Mouse (Mus musculus) thymus, postnatal 0 days (tissue): ENCODE measurements around the gene Zkscan17. TPM values are rescaled to one million over a fixed set of nuclear protein-coding genes. Genes with fewer than 3 reads are reported as not detected.
"Not testable (repeated sequence)": the region's sequence is repeated elsewhere in the genome, so short reads cannot be mapped to it uniquely, and the experiment has no call there.

Experiments
- DNase-seq: peaks from one replicate; pipeline ENCODE4 v3.0.0-alpha.2; 2015; ENCODE audit warnings: low spot score
- polyA plus RNA-seq: library from polyadenylated mRNA; unstranded; fragments of >200 nt; fragmentation: Nextera tagmentation; extraction: Ambion mirVana; gene quantifications from 2 replicates; pipeline ENCODE4 v1.2.1, GENCODE M21; 2015

Gene Zkscan17
- polyA plus RNA-seq = 14.9 and 15.0 TPM in 2 replicates

- DNase-seq = no peak
Observed at GRCm38 (mm10) chr11:59526472-59527080, at the start of gene Zkscan17. Gene Zkscan17 (minus strand): TSS chr11:59526751.

- not testable (repeated sequence) for DNase-seq
Observed at GRCm38 (mm10) chr11:59576135-59576534, 49.6 kb upstream of the Zkscan17 start, which contains the start of gene Olfr222. Gene Olfr222 (minus strand): TSS chr11:59576235.

GRCm38 (mm10) chr11:59575726-59576125, 49.2 kb upstream of the Zkscan17 start:
- no peak for DNase-seq

- peak; percentile 27 for DNase-seq
Observed at GRCm38 (mm10) chr11:59569306-59569705, 42.8 kb upstream of the Zkscan17 start.

DNA sequence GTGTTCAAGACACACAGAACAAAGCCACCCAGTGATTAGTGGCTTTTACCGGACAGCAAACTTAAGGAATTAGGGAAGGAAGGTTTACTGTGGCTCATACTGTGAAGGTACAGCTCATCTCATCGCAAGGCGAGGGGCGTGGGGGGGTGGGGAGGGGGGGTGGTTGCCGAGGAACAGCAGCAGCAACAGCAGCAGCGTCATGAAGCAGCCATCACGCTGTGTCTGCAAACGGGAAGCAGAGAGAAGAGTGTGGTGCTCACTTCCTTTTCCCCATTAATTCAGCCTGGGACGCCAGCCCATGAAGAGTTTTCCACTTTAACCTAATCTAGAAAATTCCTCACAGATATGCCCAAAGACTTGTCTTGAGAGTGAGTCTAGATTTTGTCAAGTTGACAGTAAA, 36.3 kb upstream of the Zkscan17 start:
- no peak for DNase-seq

- DNase-seq = no peak
Observed at GRCm38 (mm10) chr11:59562336-59562735, 35.8 kb upstream of the Zkscan17 start.

DNA sequence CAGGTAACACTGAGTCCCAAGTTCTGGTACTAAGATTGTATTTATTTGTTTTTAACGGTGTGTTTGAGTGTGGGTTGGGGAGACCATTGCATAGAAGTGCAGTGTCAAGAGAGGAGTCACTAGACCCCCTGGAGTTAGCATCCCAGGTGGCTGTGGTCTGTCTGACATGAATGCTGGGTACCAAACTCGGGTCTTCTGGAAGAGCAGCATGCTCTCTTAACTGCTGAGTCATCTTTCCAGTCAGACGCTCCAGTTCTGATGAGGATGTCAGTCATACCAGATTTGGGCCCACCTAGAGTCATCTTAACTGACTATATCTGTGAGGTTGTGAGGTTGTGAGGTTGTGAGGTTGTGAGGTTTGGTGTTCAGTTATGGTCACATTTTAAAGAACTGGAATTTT, 34.4 kb upstream of the Zkscan17 start:
- DNase-seq = no peak

DNA sequence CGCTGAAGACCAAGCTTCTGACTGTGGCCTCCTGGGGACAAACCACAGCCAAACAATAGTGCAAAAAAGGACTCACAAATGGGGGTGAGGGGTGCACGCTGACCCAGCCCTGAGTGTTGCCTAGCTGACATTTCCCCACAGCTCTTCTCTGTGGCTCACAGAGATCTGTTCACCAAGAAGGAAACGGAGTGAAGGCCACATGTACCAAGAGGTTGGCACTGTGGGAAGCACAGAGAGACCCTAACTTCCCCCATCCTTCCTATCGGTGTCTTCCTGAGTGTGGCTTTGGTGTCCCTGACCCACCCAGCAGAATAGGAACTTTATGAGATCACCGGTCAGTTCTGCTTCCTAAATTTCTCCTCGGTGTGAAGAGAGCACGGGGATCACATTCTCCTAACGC, 28.0 kb upstream of the Zkscan17 start:
- no peak for DNase-seq

DNA sequence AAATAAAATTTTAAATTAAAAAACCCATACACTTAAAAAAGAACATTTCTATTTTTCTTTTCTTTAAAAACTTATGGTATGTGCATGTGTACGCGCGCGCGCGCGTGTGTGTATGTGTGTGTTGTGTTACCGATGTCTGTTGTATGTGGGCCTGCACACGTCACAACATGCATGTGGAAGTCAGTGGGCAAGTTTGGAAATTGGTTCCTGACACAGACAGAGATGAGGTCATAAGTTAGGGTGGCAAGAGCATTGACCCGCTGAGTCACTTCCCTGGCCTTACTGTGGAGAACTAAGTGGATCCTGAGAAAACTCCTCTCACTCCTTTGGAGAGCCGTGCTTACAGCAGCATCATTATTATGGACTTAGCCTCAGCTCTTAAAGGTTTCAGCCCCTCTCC, 27.6 kb upstream of the Zkscan17 start:
- no peak for DNase-seq

GRCm38 (mm10) chr11:59544005-59544404, 17.5 kb upstream of the Zkscan17 start:
- DNase-seq = no peak

- no peak for DNase-seq
Observed at GRCm38 (mm10) chr11:59543376-59543775, 16.8 kb upstream of the Zkscan17 start.

DNA sequence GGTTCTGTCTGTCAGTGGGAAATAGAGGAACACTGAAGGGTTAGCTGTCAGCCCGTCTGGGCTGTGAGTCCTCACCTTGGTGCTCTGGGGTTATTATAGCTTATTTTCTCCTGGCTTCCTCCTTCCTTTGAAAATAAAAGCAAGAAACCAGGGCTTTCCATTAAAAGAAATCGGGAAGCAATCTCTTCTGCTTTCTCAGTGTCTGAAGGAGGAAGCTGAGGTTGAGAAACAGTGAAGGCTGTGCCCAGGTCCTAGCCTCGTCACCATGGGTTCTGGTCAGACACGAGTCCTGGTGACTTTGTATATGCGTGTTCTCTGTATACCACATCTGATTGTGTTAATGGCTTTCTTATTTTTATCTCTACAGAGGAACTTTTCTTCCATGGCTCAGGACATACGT, 15.9 kb upstream of the Zkscan17 start:
- DNase-seq = no peak

DNA sequence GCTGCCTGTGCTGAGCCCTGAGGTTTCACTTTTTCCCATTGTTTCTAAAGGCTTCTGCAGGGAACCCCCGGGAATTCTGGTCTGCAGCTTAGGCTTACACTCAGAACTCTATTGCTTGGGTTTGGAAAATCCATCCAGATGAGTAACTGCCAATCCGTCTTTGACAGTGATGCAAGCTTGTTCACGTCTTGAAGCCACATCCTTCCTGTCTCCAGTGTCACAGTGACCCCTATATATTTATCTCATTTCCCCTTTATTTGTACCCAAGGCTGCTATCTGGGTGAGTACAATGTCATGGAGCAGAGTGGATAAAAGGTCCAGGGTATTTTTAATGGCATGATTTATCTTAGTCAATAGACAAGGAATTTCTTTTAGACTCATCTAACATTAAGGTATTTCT, 14.8 kb upstream of the Zkscan17 start, which contains the start of gene Nlrp3:
Gene Nlrp3 (plus strand): TSS at position 245 of the 400 bp plus-strand sequence.
- DNase-seq = no peak

GRCm38 (mm10) chr11:59540123-59540522, 13.6 kb upstream of the Zkscan17 start:
- no peak for DNase-seq

DNA sequence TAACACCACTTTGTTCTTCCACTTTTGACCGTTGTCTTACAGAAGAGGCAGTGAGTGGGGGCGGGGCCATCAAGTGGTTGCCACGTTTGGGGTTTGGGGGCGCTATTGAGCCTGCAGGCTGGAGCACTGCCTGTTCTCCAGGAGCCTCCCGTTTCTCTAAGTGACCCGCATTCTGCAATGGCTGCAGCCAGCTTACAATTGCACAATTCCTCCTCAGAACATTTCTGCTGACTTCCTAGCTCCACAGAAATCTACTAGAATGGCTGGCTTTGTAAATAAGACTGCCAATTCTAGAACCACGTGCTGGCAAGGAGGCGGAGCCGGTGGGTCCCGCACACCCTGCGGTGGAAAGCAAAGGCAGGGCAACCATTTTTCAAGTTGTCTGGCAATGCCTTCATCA, 11.8 kb upstream of the Zkscan17 start:
- DNase-seq = no peak

- DNase-seq = peak; percentile 29
Observed at GRCm38 (mm10) chr11:59537218-59538130, 10.9 kb upstream of the Zkscan17 start.

DNA sequence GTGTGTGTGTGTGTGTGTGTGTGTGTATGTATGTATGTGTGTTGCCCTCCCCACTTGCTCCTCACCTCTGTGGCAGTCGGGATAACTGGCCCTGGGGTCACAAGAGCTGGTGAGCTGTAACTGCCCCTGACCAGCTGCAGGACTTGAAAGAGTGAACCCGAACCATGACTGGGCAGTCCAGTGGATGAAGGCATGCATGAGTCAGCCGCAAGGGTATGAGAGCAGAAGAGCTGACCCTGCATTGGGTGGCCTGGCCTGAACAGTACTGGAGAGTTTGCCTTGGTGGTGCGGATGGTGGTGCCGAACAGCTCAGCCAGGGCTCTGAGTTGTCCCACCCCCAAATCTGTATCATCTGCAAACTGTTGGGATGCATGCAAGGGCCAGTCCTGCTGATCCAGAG, 5.0 kb upstream of the Zkscan17 start:
- no peak for DNase-seq

DNA sequence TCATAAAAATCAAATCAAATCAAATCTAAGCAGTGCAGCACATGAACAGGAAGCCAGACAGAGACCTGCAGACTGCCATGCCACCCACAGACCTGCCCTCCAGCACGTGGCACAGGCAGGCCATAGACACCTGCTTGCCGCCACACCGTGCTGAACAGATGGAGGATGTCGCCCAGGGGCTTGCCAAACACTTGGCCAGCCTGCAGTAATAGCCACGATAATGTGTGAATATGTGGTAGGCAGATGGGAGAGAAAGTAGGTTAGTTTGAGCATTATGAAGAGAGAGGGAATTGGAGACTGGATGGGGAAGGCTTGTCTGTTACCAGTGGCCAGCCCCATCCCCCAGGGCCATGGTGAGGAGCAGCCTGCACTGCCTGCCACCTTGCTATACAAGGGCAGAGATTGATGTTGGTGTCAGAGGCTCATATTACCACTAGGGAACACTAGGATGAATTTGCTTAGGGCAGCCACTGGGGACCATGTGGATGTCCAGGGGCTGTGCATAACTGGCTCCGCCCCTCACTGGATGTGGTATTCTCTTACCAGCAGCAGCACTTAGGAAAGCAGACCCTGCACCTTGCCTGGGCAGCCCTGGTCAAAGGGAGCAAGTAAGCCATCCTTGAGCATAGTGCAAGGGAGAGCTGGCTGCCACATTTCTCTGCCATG, 4.5 kb upstream of the Zkscan17 start:
- DNase-seq = no peak

DNA sequence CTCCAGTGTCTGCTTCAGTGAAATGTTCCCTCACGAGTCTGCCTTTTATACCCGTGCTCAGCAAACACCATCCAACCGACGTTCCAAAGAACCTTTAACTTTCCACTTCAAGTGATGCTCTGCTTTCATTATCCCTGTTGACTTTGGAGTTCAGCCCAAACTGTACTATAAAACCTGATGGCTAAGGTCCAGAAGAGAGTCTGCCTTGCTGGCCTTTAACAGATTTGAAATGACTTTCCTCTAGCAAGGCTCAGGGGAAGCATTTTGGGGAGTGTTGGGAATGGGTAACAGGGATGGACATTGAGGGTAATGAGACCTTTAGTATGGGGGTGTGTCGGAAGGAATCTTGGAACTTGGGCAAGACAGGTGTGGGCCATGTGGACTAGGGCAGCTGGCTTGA, 3.7 kb upstream of the Zkscan17 start:
- DNase-seq = no peak

DNA sequence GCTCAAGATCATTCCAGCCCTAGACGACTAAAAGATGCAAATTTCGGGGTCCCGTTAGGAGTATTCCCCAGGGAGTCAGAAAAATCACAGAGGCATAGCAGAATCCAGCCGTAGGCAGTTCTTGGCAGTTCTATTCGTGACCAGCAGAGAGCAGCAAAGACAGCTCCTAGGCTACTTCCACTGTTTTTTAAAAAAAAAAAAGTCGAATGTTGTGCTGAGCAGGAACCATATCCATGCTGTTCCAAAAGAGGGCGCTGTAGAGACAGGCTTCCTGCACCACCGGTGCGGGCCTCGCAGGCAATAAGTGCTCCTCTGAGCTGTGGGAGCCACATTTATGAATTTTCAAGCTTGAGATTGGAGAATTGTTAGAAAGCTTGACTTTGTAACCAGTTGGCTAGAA, 1.3 kb downstream of the Zkscan17 start:
- DNase-seq = peak; percentile 89

DNA sequence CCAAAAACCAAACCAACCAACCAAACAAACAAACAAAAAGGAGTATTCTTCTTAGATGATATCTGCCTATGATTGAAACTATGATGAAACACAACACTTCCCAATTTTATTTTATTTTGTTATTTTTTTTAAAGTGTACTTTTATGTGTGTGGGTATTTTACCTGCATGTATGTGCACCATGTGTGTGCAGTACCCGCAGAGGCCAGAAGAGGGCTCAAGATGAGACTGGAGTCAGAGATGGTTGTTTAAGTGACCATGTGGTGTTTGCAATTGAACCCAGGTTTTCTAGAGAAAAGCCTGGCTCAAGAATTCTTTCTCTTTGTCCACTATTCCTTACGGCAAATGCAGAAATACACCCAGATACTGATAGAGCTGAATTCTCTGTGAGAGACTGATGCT, 2.4 kb downstream of the Zkscan17 start:
- no peak for DNase-seq
